In genomic region chr13:117827628-117828027, GRCm38 (mm10) we compare ENCODE assay signal across 29 mouse cellular contexts.
DNase-seq lines count a peak whose midpoint lies in the region; ATAC-seq and TF ChIP-seq lines count a peak whose summit lies in the region.
"Had no signal": no experiment of that assay in that cellular context is flagged by ENCODE, and none has a peak within 500 bp of the region (broad histone marks: within the 10 kb centered on the region; RNA-seq: fewer than 3 reads in every experiment).

No protein-coding gene starts in this region.

- no peaks in the 10 kb centered on the region for H3K4me1 ChIP-seq in limb, embryonic 11.5 days (ENCODE audit: control insufficient read depth, insufficient read depth, low read length)
- no peaks in the 10 kb centered on the region for H3K4me1 ChIP-seq in limb, embryonic 10.5 days
- H3K4me1 ChIP-seq in midbrain, embryonic 11.5 days (ENCODE audit: control insufficient read depth, insufficient read depth, low read length): no peaks in the 10 kb centered on the region
- no peaks in the 10 kb centered on the region for H3K4me1 ChIP-seq in midbrain, postnatal 0 days (ENCODE audit: insufficient read depth, low read length)
- H3K4me1 ChIP-seq in limb, embryonic 14.5 days (ENCODE audit: control insufficient read depth, insufficient read depth, low read length): no peaks in the 10 kb centered on the region
- no peaks in the 10 kb centered on the region for H3K4me1 ChIP-seq in heart, embryonic 11.5 days (ENCODE audit: control insufficient read depth, insufficient read depth, low read length)
- H3K4me1 ChIP-seq: forebrain, embryonic 10.5 days; forebrain, embryonic 13.5 days; heart, embryonic 12.5 days; heart, embryonic 15.5 days; hindbrain, embryonic 10.5 days; hindbrain, embryonic 13.5 days had no signal

- no peaks in the 10 kb centered on the region for H3K36me3 ChIP-seq in limb, embryonic 11.5 days (ENCODE audit: control insufficient read depth, insufficient read depth, low read length)
- no peaks in the 10 kb centered on the region for H3K36me3 ChIP-seq in limb, embryonic 10.5 days
- no peaks in the 10 kb centered on the region for H3K36me3 ChIP-seq in midbrain, embryonic 11.5 days (ENCODE audit: control insufficient read depth, insufficient read depth, low read length)
- no peaks in the 10 kb centered on the region for H3K36me3 ChIP-seq in midbrain, postnatal 0 days (ENCODE audit: insufficient read depth, low read length)
- H3K36me3 ChIP-seq in limb, embryonic 14.5 days (ENCODE audit: control insufficient read depth, insufficient read depth, low read length): no peaks in the 10 kb centered on the region
- H3K36me3 ChIP-seq in heart, embryonic 11.5 days (ENCODE audit: control insufficient read depth, insufficient read depth, low read length): no peaks in the 10 kb centered on the region
- H3K36me3 ChIP-seq: forebrain, embryonic 10.5 days; heart, embryonic 12.5 days; heart, embryonic 15.5 days; hindbrain, embryonic 10.5 days; hindbrain, embryonic 13.5 days had no signal

- no peak overlapping the region for H3K9ac ChIP-seq in limb, embryonic 11.5 days (ENCODE audit: low read length)
- H3K9ac ChIP-seq in midbrain, embryonic 11.5 days (ENCODE audit: low read length): no peak overlapping the region
- no peak overlapping the region for H3K9ac ChIP-seq in midbrain, postnatal 0 days (replicated peaks; ENCODE audit: low read length, poor library complexity, severe bottlenecking)
- no peak overlapping the region for H3K9ac ChIP-seq in limb, embryonic 14.5 days (ENCODE audit: low read depth, low read length, severe bottlenecking)
- H3K9ac ChIP-seq in heart, embryonic 11.5 days (ENCODE audit: low read depth, low read length): no peak overlapping the region
- H3K9ac ChIP-seq: forebrain, embryonic 13.5 days; forebrain, postnatal 0 days; heart, embryonic 12.5 days; heart, embryonic 15.5 days; hindbrain, embryonic 13.5 days had no signal

- no peaks in the 10 kb centered on the region for H3K27me3 ChIP-seq in limb, embryonic 11.5 days (ENCODE audit: control insufficient read depth, insufficient read depth, low read length)
- H3K27me3 ChIP-seq in limb, embryonic 10.5 days (ENCODE audit: low read depth, poor library complexity, severe bottlenecking): no peaks in the 10 kb centered on the region
- H3K27me3 ChIP-seq in midbrain, embryonic 11.5 days (ENCODE audit: control insufficient read depth, insufficient read depth, low read length): no peaks in the 10 kb centered on the region
- no peaks in the 10 kb centered on the region for H3K27me3 ChIP-seq in midbrain, postnatal 0 days (ENCODE audit: insufficient read depth, low read length)
- no peaks in the 10 kb centered on the region for H3K27me3 ChIP-seq in limb, embryonic 14.5 days (ENCODE audit: control insufficient read depth, insufficient read depth, low read length)
- H3K27me3 ChIP-seq in heart, embryonic 11.5 days (ENCODE audit: control insufficient read depth, insufficient read depth, low read length): no peaks in the 10 kb centered on the region
- H3K27me3 ChIP-seq: forebrain, embryonic 13.5 days; heart, embryonic 12.5 days; heart, embryonic 15.5 days; hindbrain, embryonic 13.5 days had no signal

- no peak overlapping the region for H3K4me2 ChIP-seq in limb, embryonic 11.5 days (ENCODE audit: low read depth, severe bottlenecking)
- no peak overlapping the region for H3K4me2 ChIP-seq in midbrain, embryonic 11.5 days
- H3K4me2 ChIP-seq in midbrain, postnatal 0 days (ENCODE audit: low read depth, low read length, poor library complexity, severe bottlenecking): no peak overlapping the region
- H3K4me2 ChIP-seq in limb, embryonic 14.5 days (replicated peaks; ENCODE audit: low read depth, low read length, severe bottlenecking): no peak overlapping the region
- no peak overlapping the region for H3K4me2 ChIP-seq in heart, embryonic 11.5 days
- H3K4me2 ChIP-seq: forebrain, embryonic 13.5 days; heart, embryonic 12.5 days; heart, embryonic 15.5 days; hindbrain, embryonic 13.5 days had no signal

- H3K27ac ChIP-seq in limb, embryonic 11.5 days (replicated peaks; ENCODE audit: low read depth, low read length): no peak overlapping the region
- no peak overlapping the region for H3K27ac ChIP-seq in limb, embryonic 10.5 days
- no peak overlapping the region for H3K27ac ChIP-seq in midbrain, embryonic 11.5 days (ENCODE audit: low read depth, low read length)
- no peak overlapping the region for H3K27ac ChIP-seq in midbrain, postnatal 0 days (ENCODE audit: low read depth, low read length)
- H3K27ac ChIP-seq in limb, embryonic 14.5 days (replicated peaks; ENCODE audit: low read depth, low read length): no peak overlapping the region
- H3K27ac ChIP-seq in heart, embryonic 11.5 days (ENCODE audit: low read depth, low read length): no peak overlapping the region
- H3K27ac ChIP-seq: forebrain, embryonic 10.5 days; forebrain, embryonic 13.5 days; gastrocnemius, adult 2 months; heart, embryonic 15.5 days; hindbrain, embryonic 10.5 days; hindbrain, embryonic 13.5 days had no signal

- H3K9me3 ChIP-seq in limb, embryonic 11.5 days (ENCODE audit: control insufficient read depth, low read length): no peaks in the 10 kb centered on the region
- H3K9me3 ChIP-seq in limb, embryonic 10.5 days (replicated peaks): no peaks in the 10 kb centered on the region
- no peaks in the 10 kb centered on the region for H3K9me3 ChIP-seq in midbrain, embryonic 11.5 days (ENCODE audit: control insufficient read depth, low read length)
- no peaks in the 10 kb centered on the region for H3K9me3 ChIP-seq in midbrain, postnatal 0 days (ENCODE audit: low read length)
- no peaks in the 10 kb centered on the region for H3K9me3 ChIP-seq in limb, embryonic 14.5 days (ENCODE audit: control insufficient read depth, low read length)
- no peaks in the 10 kb centered on the region for H3K9me3 ChIP-seq in heart, embryonic 11.5 days (replicated peaks; ENCODE audit: control insufficient read depth, low read length)
- H3K9me3 ChIP-seq: forebrain, embryonic 10.5 days; forebrain, embryonic 13.5 days; heart, embryonic 12.5 days; heart, embryonic 15.5 days; hindbrain, embryonic 10.5 days; hindbrain, embryonic 13.5 days had no signal

- TF ChIP-seq POLR2A in limb, embryonic 14.5 days (IDR thresholded peaks at IDR 0.05; ENCODE audit: borderline replicate concordance, extremely low read depth, insufficient read depth, insufficient read length): no peak

- no peak for TF ChIP-seq CTCF in midbrain, postnatal 0 days (IDR thresholded peaks at IDR 0.05)

- peak; percentile 72 for ATAC-seq in limb, embryonic 11.5 days (ENCODE audit: insufficient number of reproducible peaks, low FRiP score, low TSS enrichment, low read depth)
- no peak for ATAC-seq in midbrain, embryonic 11.5 days (ENCODE audit: low FRiP score)
- ATAC-seq in midbrain, postnatal 0 days (ENCODE audit: low FRiP score): no peak
- no peak for ATAC-seq in limb, embryonic 14.5 days (ENCODE audit: low FRiP score, low read depth)
- ATAC-seq in heart, embryonic 11.5 days (replicated peaks; ENCODE audit: insufficient number of reproducible peaks, low FRiP score, low TSS enrichment): no peak
- ATAC-seq: activated CD4-positive, CD25-positive, alpha-beta regulatory T cell, adult 4 months; forebrain, embryonic 13.5 days; forebrain, postnatal 0 days; hindbrain, embryonic 16.5 days; inflammation-experienced regulatory T-cells, adult 6 months had no signal

- WGBS in limb, embryonic 11.5 days: 67% methylated on average over 5 of the region's 5 CpGs
- WGBS in limb, embryonic 10.5 days: 72% methylated on average over 5 of the region's 5 CpGs
- WGBS in midbrain, embryonic 11.5 days: 91% methylated on average over 5 of the region's 5 CpGs
- WGBS in midbrain, postnatal 0 days: 83% methylated on average over 5 of the region's 5 CpGs
- 61% methylated on average over 5 of the region's 5 CpGs for WGBS in limb, embryonic 14.5 days
- WGBS in heart, embryonic 11.5 days (ENCODE audit: insufficient replicate concordance): 75% methylated on average over 5 of the region's 5 CpGs

- DNase-seq in embryo, embryonic 11 days: peak; percentile 7
- no peak for DNase-seq in embryo, embryonic 10 days (ENCODE audit: low spot score)
- peak; percentile 25 for DNase-seq in limb, embryonic 11.5 days (ENCODE audit: low spot score)
- DNase-seq in limb, embryonic 10.5 days (ENCODE audit: low spot score): no peak
- peak; percentile 68 for DNase-seq in midbrain, embryonic 11.5 days (ENCODE audit: low spot score, missing footprints)
- DNase-seq in midbrain, postnatal 0 days (ENCODE audit: low spot score): no peak
- peak; percentile 22 for DNase-seq in limb, embryonic 14.5 days (ENCODE audit: low spot score)
- DNase-seq: adrenal gland, adult 8-10 months; adrenal gland, postnatal 25 days; cerebellum, adult 11-12 months; cerebellum, adult 8-10 months; cerebellum, postnatal 10 days; cerebellum, postnatal 36 days; forebrain, postnatal 0 days; gastrocnemius, adult 2 months; gastrocnemius, postnatal 14 days; heart, adult 11 months; heart, postnatal 10 days; heart, postnatal 36 days had no signal

- H3K4me3 ChIP-seq in limb, embryonic 11.5 days (ENCODE audit: low read depth, low read length): no peak overlapping the region
- no peak overlapping the region for H3K4me3 ChIP-seq in limb, embryonic 10.5 days
- no peak overlapping the region for H3K4me3 ChIP-seq in midbrain, embryonic 11.5 days (ENCODE audit: low read depth, low read length)
- no peak overlapping the region for H3K4me3 ChIP-seq in midbrain, postnatal 0 days (ENCODE audit: low read depth, low read length)
- no peak overlapping the region for H3K4me3 ChIP-seq in limb, embryonic 14.5 days (replicated peaks; ENCODE audit: low read length)
- H3K4me3 ChIP-seq in heart, embryonic 11.5 days (ENCODE audit: low read depth, low read length): no peak overlapping the region
- H3K4me3 ChIP-seq: forebrain, embryonic 10.5 days; forebrain, embryonic 13.5 days; gastrocnemius, adult 2 months; heart, embryonic 12.5 days; heart, embryonic 15.5 days; hindbrain, embryonic 10.5 days; hindbrain, embryonic 13.5 days had no signal

Comparison
In these comparisons a context has a peak if more than half of its experiments do, and no peak if none do; other contexts are left out.
1. DNase-seq: peak in embryo, embryonic 11 days (single experiment), limb, embryonic 11.5 days (single experiment), midbrain, embryonic 11.5 days (single experiment) and limb, embryonic 14.5 days (single experiment); none in embryo, embryonic 10 days (single experiment), limb, embryonic 10.5 days (single experiment) and midbrain, postnatal 0 days (single experiment).